Mouse (Mus musculus) heart, embryonic 11.5 days (tissue): ENCODE results near the gene Pbxip1. TPM values are rescaled to one million over a fixed set of nuclear protein-coding genes. Genes with fewer than 3 reads are reported as not detected.
A peak's percentile ranks its signal among the peaks of the same experiment; 100 is the strongest.

ENCODE experiments used
- ATAC-seq: fragments of 200-750 bp; cut with Nextera tagmentation; replicated peaks from 2 replicates; pipeline ENCODE4 v1.8.0; 2017; ENCODE audit warnings: moderate library complexity; ENCODE audit not compliant: insufficient number of reproducible peaks, low FRiP score, low TSS enrichment
- H3K27ac ChIP-seq: fragments of 300-500 bp; sonication (generic); 2 replicates; pipeline ENCODE4 v1.5.1; 2014; ENCODE audit warnings: mild to moderate bottlenecking, low read depth, low read length
- H3K27me3 ChIP-seq: fragments of 300-500 bp; sonication (generic); 2 replicates; pipeline ENCODE4 v1.6.1; 2014; ENCODE audit warnings: mild to moderate bottlenecking, low read length, mixed read lengths; ENCODE audit not compliant: control insufficient read depth, insufficient read depth
- H3K36me3 ChIP-seq: fragments of 300-500 bp; sonication (generic); 2 replicates; pipeline ENCODE4 v1.6.1; 2014; ENCODE audit warnings: mild to moderate bottlenecking, low read length, moderate library complexity, mixed read lengths; ENCODE audit not compliant: control insufficient read depth, insufficient read depth
- H3K4me1 ChIP-seq: fragments of 300-500 bp; sonication (generic); 2 replicates; pipeline ENCODE4 v1.6.1; 2014; ENCODE audit warnings: low read length; ENCODE audit not compliant: control insufficient read depth, insufficient read depth
- H3K4me2 ChIP-seq: fragments of 300-500 bp; sonication (generic); 2 replicates; pipeline ENCODE4 v1.6.1; 2014; ENCODE audit warnings: mild to moderate bottlenecking, moderate library complexity
- H3K4me3 ChIP-seq: fragments of 300-500 bp; sonication (generic); 2 replicates; pipeline ENCODE4 v1.5.1; 2014; ENCODE audit warnings: low read depth, low read length
- H3K9ac ChIP-seq: fragments of 300-500 bp; sonication (generic); 2 replicates; pipeline ENCODE4 v1.6.1; 2014; ENCODE audit warnings: mild to moderate bottlenecking, low read depth, low read length, moderate library complexity
- H3K9me3 ChIP-seq: fragments of 300-500 bp; sonication (generic); replicated peaks from 2 replicates; pipeline ENCODE4 v1.6.1; 2016; ENCODE audit warnings: low read length; ENCODE audit not compliant: control insufficient read depth
- WGBS: fragments of 180-500 bp; shearing (Covaris S2); extraction: QIAGEN DNeasy Blood & Tissue Kit; methylation state at CpG from one replicate; pipeline ENCODE4 v1.1.7; 2014; ENCODE audit not compliant: insufficient replicate concordance; 5-methylcytosine and 5-hydroxymethylcytosine counted together
- polyA plus RNA-seq: library from polyadenylated mRNA; unstranded; fragments of >200 nt; fragmentation: Nextera tagmentation; extraction: Ambion mirVana; gene quantifications from 2 replicates; pipeline ENCODE4 v1.2.1, GENCODE M21; 2014

Pbxip1 gene
- polyA plus RNA-seq, 1 experiment from 2014 or later: 28.6 TPM

GRCm38 (mm10) chr3:89392871-89393311, 43.6 kb upstream of the Pbxip1 start:
- no peaks in the 10 kb centered on the region for H3K9me3 ChIP-seq
- H3K36me3 ChIP-seq: no peaks in the 10 kb centered on the region
- peaks cover 30% of the 10 kb centered on the region for H3K4me1 ChIP-seq
- ATAC-seq: no peak
- peak overlapping the region; percentile 86 for H3K9ac ChIP-seq
- 1% methylated on average over 17 of the region's 24 CpGs for WGBS
- H3K27me3 ChIP-seq: no peaks in the 10 kb centered on the region
- H3K27ac ChIP-seq: no peak overlapping the region
- H3K4me3 ChIP-seq: peak overlapping the region; percentile 70
- H3K4me2 ChIP-seq: peak overlapping the region; percentile 100

GRCm38 (mm10) chr3:89393605-89394004, 42.9 kb upstream of the Pbxip1 start:
- Histone ChIP-seq H3K4me1 (peaks cover 30% of the 10 kb centered on the region), H3K4me2 (peak overlapping the region; percentile 100), H3K27ac (peak overlapping the region; percentile 93), H3K9ac (peak overlapping the region; percentile 73), H3K9me3 (no peaks in the 10 kb centered on the region), H3K36me3 (no peaks in the 10 kb centered on the region), H3K4me3 (peak overlapping the region; percentile 70), H3K27me3 (no peaks in the 10 kb centered on the region)
- 0% methylated on average over 15 of the region's 15 CpGs for WGBS
- peak; percentile 93 for ATAC-seq

GRCm38 (mm10) chr3:89394006-89394893, 42.3 kb upstream of the Pbxip1 start, which contains the start of gene Zbtb7b:
TSS of gene Zbtb7b (minus strand) at chr3:89394776.
- H3K4me1 ChIP-seq: peaks cover 30% of the 10 kb centered on the region
- 0% methylated on average over 39 of the region's 42 CpGs for WGBS

GRCm38 (mm10) chr3:89394894-89395256, 41.6 kb upstream of the Pbxip1 start:
- Histone ChIP-seq H3K27ac (peak overlapping the region; percentile 93), H3K4me1 (peaks cover 30% of the 10 kb centered on the region), H3K9ac (peak overlapping the region; percentile 73), H3K9me3 (no peaks in the 10 kb centered on the region), H3K27me3 (no peaks in the 10 kb centered on the region), H3K4me2 (peak overlapping the region; percentile 100), H3K36me3 (no peaks in the 10 kb centered on the region), H3K4me3 (peak overlapping the region; percentile 70)
- ATAC-seq: no peak; the same call in 1 of the 2 replicates
- 0% methylated on average over 11 of the region's 12 CpGs for WGBS

More at GRCm38 (mm10) chr3:89394006-89394893, 42.3 kb upstream of the Pbxip1 start, which contains the start of gene Zbtb7b:
- Histone ChIP-seq H3K4me3 (peak within 1 kb of the TSS; percentile 70), H3K9ac (peak within 1 kb of the TSS; percentile 73), H3K36me3 (no peaks in the 10 kb centered on the region), H3K9me3 (no peaks in the 10 kb centered on the region), H3K27me3 (no peaks in the 10 kb centered on the region), H3K27ac (peak within 1 kb of the TSS; percentile 93), H3K4me2 (peak within 1 kb of the TSS; percentile 100)
- peak; percentile 32 for ATAC-seq

GRCm38 (mm10) chr3:89395419-89395805, 41.1 kb upstream of the Pbxip1 start:
- 2% methylated on average over 10 of the region's 10 CpGs for WGBS
- Histone ChIP-seq H3K36me3 (no peaks in the 10 kb centered on the region), H3K9ac (peak overlapping the region; percentile 73), H3K4me3 (peak overlapping the region; percentile 70), H3K27me3 (no peaks in the 10 kb centered on the region), H3K9me3 (no peaks in the 10 kb centered on the region), H3K4me1 (peaks cover 26% of the 10 kb centered on the region), H3K27ac (peak overlapping the region; percentile 93), H3K4me2 (peak overlapping the region; percentile 100)
- ATAC-seq: no peak

GRCm38 (mm10) chr3:89395806-89396653, 40.5 kb upstream of the Pbxip1 start:
- Histone ChIP-seq H3K36me3 (0 out of 2 replicates have a peak, but pooled peaks cover 2% of the 10 kb centered on the region), H3K9me3 (no peaks in the 10 kb centered on the region), H3K4me2 (peak overlapping the region; percentile 100), H3K4me3 (peak overlapping the region; percentile 70), H3K4me1 (peaks cover 19% of the 10 kb centered on the region), H3K9ac (peak overlapping the region; percentile 73), H3K27ac (peak overlapping the region; percentile 42), H3K27me3 (no peaks in the 10 kb centered on the region)
- ATAC-seq: no peak
- under 1% methylated on average over 42 of the region's 44 CpGs for WGBS

- no peak for ATAC-seq
- WGBS: 0% methylated on average over 4 of the region's 4 CpGs
- H3K4me3 ChIP-seq: peak overlapping the region; percentile 70
- no peaks in the 10 kb centered on the region for H3K9me3 ChIP-seq
- 0 out of 2 replicates have a peak, but pooled peaks cover 2% of the 10 kb centered on the region for H3K36me3 ChIP-seq
- peak overlapping the region; percentile 100 for H3K4me2 ChIP-seq
- H3K9ac ChIP-seq: peak overlapping the region; percentile 73
- peak overlapping the region; percentile 42 for H3K27ac ChIP-seq
- no peaks in the 10 kb centered on the region for H3K27me3 ChIP-seq
- H3K4me1 ChIP-seq: peaks cover 15% of the 10 kb centered on the region
Measured at GRCm38 (mm10) chr3:89396654-89397005, 39.9 kb upstream of the Pbxip1 start.

- Histone ChIP-seq H3K9me3 (no peaks in the 10 kb centered on the region), H3K36me3 (peaks cover 10% of the 10 kb centered on the region), H3K9ac (no peak overlapping the region), H3K4me2 (no peak overlapping the region), H3K4me3 (no peak overlapping the region), H3K27me3 (no peaks in the 10 kb centered on the region), H3K4me1 (peaks cover 4% of the 10 kb centered on the region; the same call in 1 of the 2 replicates), H3K27ac (no peak overlapping the region)
- 84% methylated on average over 7 of the region's 7 CpGs for WGBS
- ATAC-seq: no peak
Measured at GRCm38 (mm10) chr3:89401329-89401728, 35.2 kb upstream of the Pbxip1 start.
